Mouse (Mus musculus): Measurements from ENCODE around the gene Trp53rkb. TPM values are rescaled to one million over a fixed set of nuclear protein-coding genes. Genes with fewer than 3 reads are reported as not detected.
"Not testable (repeated sequence)": the region's sequence is repeated elsewhere in the genome, so short reads cannot be mapped to it uniquely, and the experiment has no call there.

Trp53rkb gene
- polyA plus RNA-seq (2016; fragmentation: Nextera tagmentation; extraction: Ambion mirVana) = 14.5 and 15.5 TPM in 2 replicates

- WGBS = 83% methylated on average over 5 of the region's 5 CpGs
- DNase-seq (ENCODE audit: low spot score) = no peak
- Histone ChIP-seq H3K27me3 (ENCODE audit: low read depth, poor library complexity, severe bottlenecking) (no peaks in the 10 kb centered on the region), H3K36me3 (peaks cover 19% of the 10 kb centered on the region), H3K4me1 (peaks cover 16% of the 10 kb centered on the region), H3K27ac (peak within 1 kb of the TSS; percentile 82), H3K9me3 (replicated peaks) (no peaks in the 10 kb centered on the region), H3K4me3 (peak within 1 kb of the TSS; percentile 70)
Observed at GRCm38 (mm10) chr2:166792355-166792754, at the start of gene Trp53rkb. Gene Trp53rkb, plus strand, starts transcription at chr2:166792531.

DNA sequence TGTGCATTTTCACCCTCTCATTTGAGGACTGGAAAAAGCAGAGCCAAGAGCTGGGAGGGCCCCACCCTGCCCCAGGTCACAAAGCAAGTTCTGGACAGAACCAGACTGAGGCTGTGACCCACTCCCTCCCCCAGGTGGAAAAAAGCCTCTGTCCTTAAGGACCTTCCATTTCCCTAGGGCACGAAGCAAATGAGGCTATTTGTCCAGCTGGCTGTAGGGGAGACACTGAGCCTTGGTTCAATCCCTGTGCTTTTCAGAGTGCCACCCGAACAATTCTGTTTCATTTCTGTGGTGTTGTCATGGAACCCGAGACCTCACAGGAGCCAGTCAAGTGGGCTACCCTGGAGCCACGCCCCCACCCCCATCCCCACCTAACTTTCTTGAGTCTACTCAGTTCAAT lies 48.8 kb upstream of the Trp53rkb start:
- Histone ChIP-seq H3K27ac (no peak overlapping the region), H3K36me3 (no peaks in the 10 kb centered on the region), H3K4me1 (peaks cover 29% of the 10 kb centered on the region), H3K4me3 (no peak overlapping the region), H3K9me3 (replicated peaks) (no peaks in the 10 kb centered on the region), H3K27me3 (ENCODE audit: low read depth, poor library complexity, severe bottlenecking) (0 out of 2 replicates have a peak, but pooled peaks cover 4% of the 10 kb centered on the region)
- no peak for DNase-seq (ENCODE audit: low spot score)
- 56% methylated on average over 4 of the region's 4 CpGs for WGBS

DNA sequence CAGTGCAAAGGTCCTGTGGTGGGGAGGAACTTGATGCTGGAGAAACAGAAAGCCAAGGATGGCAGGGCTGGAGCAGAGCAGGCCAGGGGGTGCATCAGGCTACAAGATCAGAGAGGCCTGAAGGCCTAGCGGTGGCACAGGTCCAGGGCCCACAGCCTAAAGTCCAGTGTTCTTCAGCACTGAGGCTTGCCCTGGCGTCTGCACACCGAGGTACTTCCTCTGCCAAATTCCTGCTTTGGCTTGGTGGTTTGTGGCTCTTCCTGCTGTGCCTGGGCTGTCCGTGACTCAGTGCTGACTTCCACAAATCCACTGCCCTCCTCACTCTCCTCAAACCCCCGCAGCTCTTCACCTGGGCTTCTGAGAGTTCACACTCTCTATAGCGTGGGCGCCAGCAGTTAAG lies 47.9 kb upstream of the Trp53rkb start:
- Histone ChIP-seq H3K36me3 (no peaks in the 10 kb centered on the region), H3K4me3 (no peak overlapping the region), H3K27me3 (ENCODE audit: low read depth, poor library complexity, severe bottlenecking) (0 out of 2 replicates have a peak, but pooled peaks cover 4% of the 10 kb centered on the region), H3K4me1 (peaks cover 29% of the 10 kb centered on the region), H3K27ac (no peak overlapping the region), H3K9me3 (replicated peaks) (no peaks in the 10 kb centered on the region)
- DNase-seq (ENCODE audit: low spot score) = no peak
- 84% methylated on average over 7 of the region's 7 CpGs for WGBS

GRCm38 (mm10) chr2:166745849-166746248 lies 46.5 kb upstream of the Trp53rkb start:
- no peaks in the 10 kb centered on the region for H3K9me3 ChIP-seq (replicated peaks)
- peaks cover 20% of the 10 kb centered on the region for H3K4me1 ChIP-seq
- 83% methylated on average over 9 of the region's 9 CpGs for WGBS

GRCm38 (mm10) chr2:166746261-166746913 lies 45.9 kb upstream of the Trp53rkb start:
- H3K36me3 ChIP-seq; DNase-seq (ENCODE audit: low spot score); H3K4me3 ChIP-seq; H3K9me3 ChIP-seq (replicated peaks); H3K27me3 ChIP-seq (ENCODE audit: low read depth, poor library complexity, severe bottlenecking): not testable (repeated sequence)
- Histone ChIP-seq H3K4me1 (peaks cover 20% of the 10 kb centered on the region), H3K27ac (peak overlapping the region; percentile 37; the same call in 1 of the 2 replicates)
- 53% methylated on average over 14 of the region's 14 CpGs for WGBS

More at GRCm38 (mm10) chr2:166745849-166746248, 46.5 kb upstream of the Trp53rkb start:
- DNase-seq (ENCODE audit: low spot score) = no peak
- Histone ChIP-seq H3K27me3 (ENCODE audit: low read depth, poor library complexity, severe bottlenecking) (0 out of 2 replicates have a peak, but pooled peaks cover 1% of the 10 kb centered on the region), H3K36me3 (no peaks in the 10 kb centered on the region), H3K27ac (peak overlapping the region; percentile 37; the same call in 1 of the 2 replicates), H3K4me3 (no peak overlapping the region)

- no peak overlapping the region for H3K27ac ChIP-seq
- WGBS = 85% methylated on average over 6 of the region's 6 CpGs
- H3K4me1 ChIP-seq = peaks cover 7% of the 10 kb centered on the region
- DNase-seq (ENCODE audit: low spot score) = no peak
- H3K36me3 ChIP-seq = no peaks in the 10 kb centered on the region
- no peaks in the 10 kb centered on the region for H3K9me3 ChIP-seq (replicated peaks)
- H3K4me3 ChIP-seq = no peak overlapping the region
- H3K27me3 ChIP-seq (ENCODE audit: low read depth, poor library complexity, severe bottlenecking) = no peaks in the 10 kb centered on the region
Observed at GRCm38 (mm10) chr2:166750620-166751191, 41.6 kb upstream of the Trp53rkb start.

DNA sequence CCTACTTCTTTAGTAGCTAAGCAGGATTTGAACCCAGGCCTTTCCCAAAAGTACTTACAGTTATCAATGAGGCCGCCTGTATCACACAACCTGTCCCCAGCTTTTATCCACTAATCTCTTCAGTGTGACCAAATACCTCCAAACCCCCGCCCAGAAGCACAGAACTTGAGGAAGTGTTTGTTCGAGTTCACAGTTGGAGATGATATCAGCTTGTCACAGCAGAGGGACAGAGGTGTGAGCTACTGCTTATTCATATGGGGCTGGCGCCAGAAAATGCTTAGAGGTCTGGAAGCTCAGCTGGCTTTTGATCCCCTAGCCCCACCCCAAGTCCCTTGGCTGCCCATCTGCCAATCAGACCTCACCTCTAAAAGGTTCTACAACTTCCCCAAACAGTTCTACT lies 38.1 kb upstream of the Trp53rkb start:
- Histone ChIP-seq H3K4me3 (no peak overlapping the region), H3K4me1 (peaks cover 14% of the 10 kb centered on the region), H3K27ac (no peak overlapping the region), H3K27me3 (ENCODE audit: low read depth, poor library complexity, severe bottlenecking) (no peaks in the 10 kb centered on the region; the same call in 1 of the 2 replicates), H3K36me3 (no peaks in the 10 kb centered on the region), H3K9me3 (replicated peaks) (no peaks in the 10 kb centered on the region)
- WGBS = 70% methylated on average over 4 of the region's 4 CpGs
- DNase-seq (ENCODE audit: low spot score) = no peak

DNA sequence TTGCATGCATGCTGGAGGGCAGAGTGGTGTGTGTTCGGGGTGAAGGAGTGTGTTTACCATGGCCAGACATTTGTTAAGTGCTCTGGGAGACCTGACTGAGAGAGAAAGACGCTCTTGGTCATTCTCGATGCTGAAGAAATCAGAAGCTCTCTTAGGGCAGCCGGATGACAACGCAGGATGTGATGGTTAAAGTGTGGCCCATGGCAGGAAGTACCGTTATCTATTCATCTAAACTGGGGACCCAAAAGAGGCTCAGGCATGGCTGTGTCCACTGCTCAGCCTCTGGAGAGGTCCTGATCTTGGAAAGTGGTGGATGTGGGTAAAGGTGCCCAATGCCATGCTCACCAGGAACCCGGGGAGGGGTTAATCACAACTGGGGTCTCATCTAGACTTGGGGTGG lies 37.6 kb upstream of the Trp53rkb start:
- Histone ChIP-seq H3K4me3 (no peak overlapping the region), H3K9me3 (replicated peaks) (no peaks in the 10 kb centered on the region), H3K27me3 (ENCODE audit: low read depth, poor library complexity, severe bottlenecking) (no peaks in the 10 kb centered on the region; the same call in 1 of the 2 replicates), H3K27ac (no peak overlapping the region), H3K4me1 (peaks cover 14% of the 10 kb centered on the region), H3K36me3 (no peaks in the 10 kb centered on the region)
- 90% methylated on average over 7 of the region's 7 CpGs for WGBS
- no peak for DNase-seq (ENCODE audit: low spot score)

- DNase-seq (ENCODE audit: low spot score) = no peak
- WGBS = 15% methylated on average over 3 of the region's 3 CpGs
- H3K27ac ChIP-seq = no peak overlapping the region
Observed at GRCm38 (mm10) chr2:166757969-166758368, 34.4 kb upstream of the Trp53rkb start.

GRCm38 (mm10) chr2:166764051-166764450 lies 28.3 kb upstream of the Trp53rkb start:
- Histone ChIP-seq H3K9me3 (replicated peaks) (no peaks in the 10 kb centered on the region), H3K27ac (peak overlapping the region; percentile 59), H3K4me3 (no peak overlapping the region), H3K27me3 (ENCODE audit: low read depth, poor library complexity, severe bottlenecking) (no peaks in the 10 kb centered on the region), H3K36me3 (no peaks in the 10 kb centered on the region), H3K4me1 (peaks cover 6% of the 10 kb centered on the region)
- DNase-seq (ENCODE audit: low spot score) = no peak
- WGBS = 43% methylated on average over 5 of the region's 5 CpGs

More at GRCm38 (mm10) chr2:166757969-166758368, 34.4 kb upstream of the Trp53rkb start:
- Histone ChIP-seq H3K9me3 (replicated peaks) (no peaks in the 10 kb centered on the region), H3K4me3 (no peak overlapping the region), H3K36me3 (no peaks in the 10 kb centered on the region), H3K4me1 (peaks cover 14% of the 10 kb centered on the region), H3K27me3 (ENCODE audit: low read depth, poor library complexity, severe bottlenecking) (no peaks in the 10 kb centered on the region; the same call in 1 of the 2 replicates)

DNA sequence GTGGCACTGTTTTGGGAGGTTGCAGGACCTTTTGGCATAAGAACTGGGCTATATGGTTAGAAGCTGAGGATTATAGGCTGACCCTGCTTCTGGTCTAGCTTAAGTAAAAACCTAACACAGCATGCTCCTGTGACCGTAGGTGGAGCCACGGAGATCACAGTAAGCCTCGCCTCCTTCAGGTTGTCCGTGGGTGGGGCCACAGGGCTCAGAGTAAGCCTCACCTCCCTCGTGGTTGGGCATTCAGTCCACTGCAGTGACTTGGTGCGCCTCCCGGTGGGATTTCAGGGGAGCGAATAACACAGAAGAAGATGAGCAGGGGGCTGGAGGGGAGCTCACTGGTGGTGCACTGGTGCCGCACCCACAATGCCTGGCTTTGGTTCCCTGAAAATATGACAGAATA lies 24.7 kb upstream of the Trp53rkb start:
- Histone ChIP-seq H3K36me3 (no peaks in the 10 kb centered on the region), H3K9me3 (replicated peaks) (no peaks in the 10 kb centered on the region)
- 74% methylated on average over 9 of the region's 9 CpGs for WGBS

DNA sequence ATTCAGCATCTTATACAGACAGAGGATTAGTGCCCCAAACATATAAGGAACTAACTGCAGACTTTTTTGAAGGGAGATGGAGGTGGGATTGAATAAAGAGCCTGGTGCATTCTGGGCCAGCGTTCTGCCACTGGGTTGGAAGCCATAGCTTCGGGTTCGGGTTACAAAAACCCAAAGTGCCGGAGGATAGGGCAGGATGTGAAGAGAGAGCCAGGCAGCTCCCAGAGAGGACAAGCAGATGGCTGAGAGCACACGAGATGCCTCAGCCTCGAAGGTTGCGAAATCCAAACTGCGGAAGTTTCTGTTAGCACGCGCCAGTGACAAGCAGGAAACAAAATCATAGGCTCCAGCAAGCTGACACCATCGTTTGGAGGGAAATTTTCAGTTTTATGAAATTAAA lies 20.9 kb upstream of the Trp53rkb start:
- Histone ChIP-seq H3K4me3 (no peak overlapping the region), H3K27me3 (ENCODE audit: low read depth, poor library complexity, severe bottlenecking) (no peaks in the 10 kb centered on the region), H3K4me1 (0 out of 2 replicates have a peak, but pooled peaks cover 3% of the 10 kb centered on the region), H3K9me3 (replicated peaks) (no peaks in the 10 kb centered on the region), H3K36me3 (no peaks in the 10 kb centered on the region), H3K27ac (no peak overlapping the region)
- DNase-seq (ENCODE audit: low spot score) = no peak
- 63% methylated on average over 11 of the region's 11 CpGs for WGBS

More for the DNA sequence above, 24.7 kb upstream of the Trp53rkb start:
- Histone ChIP-seq H3K4me1 (peaks cover 9% of the 10 kb centered on the region), H3K27ac (no peak overlapping the region), H3K4me3 (no peak overlapping the region), H3K27me3 (ENCODE audit: low read depth, poor library complexity, severe bottlenecking) (no peaks in the 10 kb centered on the region)
- DNase-seq (ENCODE audit: low spot score) = no peak

- Histone ChIP-seq H3K27me3 (ENCODE audit: low read depth, poor library complexity, severe bottlenecking) (no peaks in the 10 kb centered on the region), H3K27ac (no peak overlapping the region), H3K36me3 (no peaks in the 10 kb centered on the region), H3K4me1 (peaks cover 6% of the 10 kb centered on the region; the same call in 1 of the 2 replicates), H3K4me3 (no peak overlapping the region), H3K9me3 (replicated peaks) (no peaks in the 10 kb centered on the region)
- 85% methylated on average over 10 of the region's 10 CpGs for WGBS
- no peak for DNase-seq (ENCODE audit: low spot score)
Observed at GRCm38 (mm10) chr2:166773587-166773986, 18.7 kb upstream of the Trp53rkb start.
